Mouse (Mus musculus): ENCODE results near the gene Akap12. TPM values are rescaled to one million over a fixed set of nuclear protein-coding genes. Genes with fewer than 3 reads are reported as not detected.

Akap12 gene
- polyA plus RNA-seq, 1 experiment from 2014 or later: 4.9 TPM

DNA sequence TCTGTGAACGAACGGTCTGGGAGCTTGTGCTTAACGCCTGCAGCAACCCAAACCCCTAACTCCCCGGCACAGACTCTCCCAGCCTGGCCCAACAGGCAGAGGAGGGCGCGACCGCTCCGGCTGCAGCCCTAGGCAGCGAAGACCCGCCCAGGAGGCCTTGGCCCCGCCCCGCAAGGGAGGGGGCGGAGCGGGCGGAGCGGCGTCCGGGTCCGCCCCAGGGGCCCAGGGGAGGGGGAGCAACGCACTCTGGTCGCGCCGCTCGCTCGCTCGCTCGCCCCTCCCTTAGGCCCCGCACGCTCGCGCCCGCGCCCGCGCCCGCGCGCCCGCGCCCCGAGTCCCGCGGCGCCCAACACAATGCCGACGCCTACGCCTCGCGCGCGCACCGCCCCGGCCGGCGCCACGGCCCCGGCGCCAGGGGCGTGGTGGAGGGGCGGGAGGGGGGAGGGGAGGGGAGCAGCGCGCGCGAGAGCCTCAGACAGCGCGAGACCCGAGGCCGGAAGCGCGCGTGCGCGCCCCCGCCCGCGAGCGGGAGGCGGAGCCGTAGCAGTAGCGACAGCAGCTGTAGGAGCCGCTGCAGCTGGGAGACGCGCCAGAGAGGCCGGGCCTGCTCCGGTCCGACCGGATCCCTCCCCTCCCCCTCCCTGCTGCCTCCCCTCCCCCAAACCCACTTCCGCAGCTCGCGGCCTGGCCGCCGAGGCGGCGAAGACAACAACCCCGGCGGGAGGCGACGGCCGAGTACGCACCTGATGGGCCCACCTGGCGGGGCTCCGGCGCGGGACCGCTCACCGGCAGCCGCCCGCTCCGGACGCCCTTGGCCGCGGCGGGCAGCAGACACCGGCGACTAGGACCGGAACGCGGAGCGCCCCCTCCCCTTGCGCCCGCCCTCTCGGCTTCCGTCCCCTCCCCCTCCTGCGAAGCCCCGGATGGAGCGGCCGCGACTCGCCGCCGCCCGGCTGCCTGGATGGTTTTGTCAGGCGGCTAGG is 120.7 kb downstream of the Akap12 start:
- WGBS (ENCODE audit: insufficient replicate concordance): under 1% methylated on average over 90 of the region's 133 CpGs
- Histone ChIP-seq H3K4me2 (ENCODE audit: low read depth, low read length) (peak overlapping the region; percentile 98), H3K4me1 (ENCODE audit: control insufficient read depth, low read depth, low read length) (peaks cover 51% of the 10 kb centered on the region), H3K4me3 (ENCODE audit: low read depth, low read length) (peak overlapping the region; percentile 90), H3K36me3 (ENCODE audit: control insufficient read depth, insufficient read depth) (no peaks in the 10 kb centered on the region), H3K9me3 (replicated peaks; ENCODE audit: control insufficient read depth, low read length) (no peaks in the 10 kb centered on the region), H3K27me3 (ENCODE audit: control insufficient read depth, insufficient read depth, low read depth, low read length) (no peaks in the 10 kb centered on the region), H3K27ac (ENCODE audit: low read length) (peak overlapping the region; percentile 96), H3K9ac (ENCODE audit: low read depth, low read length) (peak overlapping the region; percentile 95)
- ATAC-seq (ENCODE audit: low read depth): peak; percentile 88

DNA sequence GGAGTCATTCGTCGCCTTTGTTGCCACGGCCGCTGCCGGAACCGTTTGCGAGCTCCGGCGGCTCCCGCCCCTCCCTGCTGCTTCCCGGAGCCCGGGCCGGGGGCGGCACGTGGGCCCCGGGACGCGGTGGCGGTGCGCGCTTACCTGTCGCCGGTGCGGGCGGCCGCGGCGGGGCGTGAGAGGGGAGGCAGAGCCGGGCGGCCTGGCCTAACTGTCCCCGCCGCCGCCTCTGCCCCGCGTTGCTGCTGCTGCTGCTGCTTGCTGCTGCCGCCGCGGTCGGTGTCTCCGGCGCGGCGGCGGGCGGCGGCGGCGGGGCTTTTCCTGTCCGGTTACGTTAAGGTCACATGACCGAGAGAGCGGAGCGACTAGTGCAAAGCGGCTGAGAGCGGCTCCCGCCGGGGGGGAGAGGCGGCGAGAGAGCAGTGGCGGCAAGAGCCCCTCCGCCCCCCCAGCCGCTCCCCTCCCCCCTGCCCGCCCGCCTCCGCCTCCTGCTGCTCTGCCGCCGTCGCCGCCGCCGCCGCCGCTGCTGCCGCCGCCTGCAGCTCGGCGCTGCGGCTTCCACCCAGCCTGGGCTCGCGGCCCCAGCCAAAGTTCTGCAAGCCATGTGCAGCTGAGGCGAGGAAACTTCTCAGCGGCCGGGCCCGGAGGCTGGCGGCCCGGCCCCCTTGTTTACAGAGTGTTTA is 121.7 kb downstream of the Akap12 start, which contains the start of gene Zbtb2:
Gene Zbtb2, minus strand, starts transcription at position 408 of the 683 bp plus-strand sequence.
- no peaks in the 10 kb centered on the region for H3K9me3 ChIP-seq (replicated peaks; ENCODE audit: control insufficient read depth, low read length)
- H3K36me3 ChIP-seq (ENCODE audit: control insufficient read depth, insufficient read depth): no peaks in the 10 kb centered on the region
- peak within 1 kb of the TSS; percentile 96 for H3K27ac ChIP-seq (ENCODE audit: low read length)
- no peaks in the 10 kb centered on the region for H3K27me3 ChIP-seq (ENCODE audit: control insufficient read depth, insufficient read depth, low read depth, low read length)
- whole genome bisulfite sequencing (ENCODE audit: insufficient replicate concordance): under 1% methylated on average over 38 of the region's 87 CpGs
- H3K4me3 ChIP-seq (ENCODE audit: low read depth, low read length): peak within 1 kb of the TSS; percentile 90
- peaks cover 51% of the 10 kb centered on the region for H3K4me1 ChIP-seq (ENCODE audit: control insufficient read depth, low read depth, low read length)
- ATAC-seq (ENCODE audit: low read depth): peak; percentile 0; the same call in 1 of the 2 replicates
- peak within 1 kb of the TSS; percentile 98 for H3K4me2 ChIP-seq (ENCODE audit: low read depth, low read length)
- peak within 1 kb of the TSS; percentile 95 for H3K9ac ChIP-seq (ENCODE audit: low read depth, low read length)

DNA sequence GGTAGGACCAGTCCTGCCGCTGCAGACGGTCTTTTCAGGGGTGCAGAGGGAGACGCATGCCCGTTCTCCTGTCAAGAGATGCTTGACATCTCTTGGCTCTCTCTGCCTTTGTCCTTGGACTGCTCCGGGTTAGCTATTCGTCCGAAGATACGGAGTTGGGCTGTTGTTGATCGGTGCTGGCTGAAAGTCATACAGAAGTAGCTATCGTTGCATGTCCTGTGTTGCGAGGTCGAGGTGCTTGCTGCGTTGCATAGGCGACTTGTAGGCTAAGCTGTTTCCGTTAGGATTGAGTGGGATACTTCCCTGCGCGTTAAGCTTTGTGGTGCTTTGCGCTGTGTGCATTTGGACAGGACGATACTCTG is 122.2 kb downstream of the Akap12 start:
- H3K9me3 ChIP-seq (replicated peaks; ENCODE audit: control insufficient read depth, low read length): no peaks in the 10 kb centered on the region
- peak overlapping the region; percentile 95 for H3K9ac ChIP-seq (ENCODE audit: low read depth, low read length)
- WGBS (ENCODE audit: insufficient replicate concordance): under 1% methylated on average over 19 of the region's 19 CpGs
- peak overlapping the region; percentile 96 for H3K27ac ChIP-seq (ENCODE audit: low read length)
- ATAC-seq (ENCODE audit: low read depth): no peak
- peak overlapping the region; percentile 90 for H3K4me3 ChIP-seq (ENCODE audit: low read depth, low read length)
- peaks cover 47% of the 10 kb centered on the region for H3K4me1 ChIP-seq (ENCODE audit: control insufficient read depth, low read depth, low read length)
- no peaks in the 10 kb centered on the region for H3K27me3 ChIP-seq (ENCODE audit: control insufficient read depth, insufficient read depth, low read depth, low read length)
- peak overlapping the region; percentile 98 for H3K4me2 ChIP-seq (ENCODE audit: low read depth, low read length)
- H3K36me3 ChIP-seq (ENCODE audit: control insufficient read depth, insufficient read depth): no peaks in the 10 kb centered on the region

DNA sequence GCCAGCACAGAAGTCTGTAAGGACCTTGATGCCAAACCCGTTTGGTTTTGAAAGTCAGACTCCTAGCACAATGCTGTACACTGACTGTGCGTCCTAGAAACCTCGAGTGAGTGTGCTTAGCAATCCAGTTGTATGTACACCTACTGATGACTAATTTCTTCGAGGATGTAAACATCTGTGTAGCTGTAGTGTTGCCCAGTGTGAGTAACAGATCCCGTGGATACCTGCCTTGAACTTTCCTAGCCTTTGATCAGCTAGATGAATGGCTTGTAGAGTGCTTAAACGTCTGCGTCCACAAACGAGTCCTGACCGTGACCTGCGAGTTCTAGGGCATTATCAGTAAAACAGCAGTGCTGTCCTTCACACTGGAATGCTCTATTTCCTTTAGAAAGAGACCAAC is 122.9 kb downstream of the Akap12 start:
- H3K4me2 ChIP-seq (ENCODE audit: low read depth, low read length): peak overlapping the region; percentile 98
- ATAC-seq (ENCODE audit: low read depth): no peak
- peak overlapping the region; percentile 95 for H3K9ac ChIP-seq (ENCODE audit: low read depth, low read length)
- H3K4me1 ChIP-seq (ENCODE audit: control insufficient read depth, low read depth, low read length): peaks cover 47% of the 10 kb centered on the region
- H3K27ac ChIP-seq (ENCODE audit: low read length): no peak overlapping the region
- no peaks in the 10 kb centered on the region for H3K27me3 ChIP-seq (ENCODE audit: control insufficient read depth, insufficient read depth, low read depth, low read length)
- H3K9me3 ChIP-seq (replicated peaks; ENCODE audit: control insufficient read depth, low read length): no peaks in the 10 kb centered on the region
- 15% methylated on average over 10 of the region's 10 CpGs for WGBS (ENCODE audit: insufficient replicate concordance)
- H3K36me3 ChIP-seq (ENCODE audit: control insufficient read depth, insufficient read depth): no peaks in the 10 kb centered on the region
- H3K4me3 ChIP-seq (ENCODE audit: low read depth, low read length): peak overlapping the region; percentile 90

GRCm38 (mm10) chr10:4389461-4390112 is 123.4 kb downstream of the Akap12 start:
- Histone ChIP-seq H3K4me1 (ENCODE audit: control insufficient read depth, low read depth, low read length) (peaks cover 46% of the 10 kb centered on the region), H3K9me3 (replicated peaks; ENCODE audit: control insufficient read depth, low read length) (no peaks in the 10 kb centered on the region), H3K27me3 (ENCODE audit: control insufficient read depth, insufficient read depth, low read depth, low read length) (no peaks in the 10 kb centered on the region), H3K27ac (ENCODE audit: low read length) (no peak overlapping the region), H3K36me3 (ENCODE audit: control insufficient read depth, insufficient read depth) (no peaks in the 10 kb centered on the region), H3K4me2 (ENCODE audit: low read depth, low read length) (peak overlapping the region; percentile 98), H3K9ac (ENCODE audit: low read depth, low read length) (no peak overlapping the region), H3K4me3 (ENCODE audit: low read depth, low read length) (peak overlapping the region; percentile 90)
- ATAC-seq (ENCODE audit: low read depth): no peak
- 64% methylated on average over 5 of the region's 5 CpGs for WGBS (ENCODE audit: insufficient replicate concordance)

DNA sequence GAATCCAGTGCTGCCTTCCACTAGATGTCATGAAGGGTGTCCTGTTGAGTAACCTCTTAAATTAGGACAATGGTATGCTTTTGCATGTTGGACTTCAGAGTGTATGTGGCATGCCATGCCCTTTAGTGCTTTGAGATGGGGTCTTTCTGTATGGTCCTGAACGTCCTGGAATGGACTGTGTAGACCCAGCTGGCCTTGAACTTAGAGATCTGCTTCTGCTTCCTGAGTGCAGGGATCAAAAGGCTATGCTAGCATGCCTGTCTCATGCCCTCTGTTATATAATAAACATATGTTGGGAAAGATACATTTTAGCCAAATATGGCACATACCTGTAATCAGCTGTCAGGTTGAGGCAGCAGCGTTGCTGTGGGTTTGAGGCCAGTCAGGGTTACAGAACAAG is 124.4 kb downstream of the Akap12 start:
- no peak for ATAC-seq (ENCODE audit: low read depth)
- Histone ChIP-seq H3K4me2 (ENCODE audit: low read depth, low read length) (no peak overlapping the region), H3K27ac (ENCODE audit: low read length) (no peak overlapping the region), H3K36me3 (ENCODE audit: control insufficient read depth, insufficient read depth) (no peaks in the 10 kb centered on the region), H3K9ac (ENCODE audit: low read depth, low read length) (no peak overlapping the region), H3K27me3 (ENCODE audit: control insufficient read depth, insufficient read depth, low read depth, low read length) (no peaks in the 10 kb centered on the region), H3K4me1 (ENCODE audit: control insufficient read depth, low read depth, low read length) (peaks cover 40% of the 10 kb centered on the region), H3K4me3 (ENCODE audit: low read depth, low read length) (no peak overlapping the region), H3K9me3 (replicated peaks; ENCODE audit: control insufficient read depth, low read length) (no peaks in the 10 kb centered on the region)
- 48% methylated on average over 2 of the region's 2 CpGs for WGBS (ENCODE audit: insufficient replicate concordance)

- H3K27ac ChIP-seq (ENCODE audit: low read length): no peak overlapping the region
- no peak overlapping the region for H3K9ac ChIP-seq (ENCODE audit: low read depth, low read length)
- H3K4me1 ChIP-seq (ENCODE audit: control insufficient read depth, low read depth, low read length): peaks cover 35% of the 10 kb centered on the region
- no peak for ATAC-seq (ENCODE audit: low read depth)
- WGBS (ENCODE audit: insufficient replicate concordance): 71% methylated on average over 5 of the region's 5 CpGs
- H3K36me3 ChIP-seq (ENCODE audit: control insufficient read depth, insufficient read depth): no peaks in the 10 kb centered on the region
- no peak overlapping the region for H3K4me2 ChIP-seq (ENCODE audit: low read depth, low read length)
- no peaks in the 10 kb centered on the region for H3K9me3 ChIP-seq (replicated peaks; ENCODE audit: control insufficient read depth, low read length)
- H3K27me3 ChIP-seq (ENCODE audit: control insufficient read depth, insufficient read depth, low read depth, low read length): no peaks in the 10 kb centered on the region
- H3K4me3 ChIP-seq (ENCODE audit: low read depth, low read length): no peak overlapping the region
Observed at GRCm38 (mm10) chr10:4391076-4391475, 124.9 kb downstream of the Akap12 start.

DNA sequence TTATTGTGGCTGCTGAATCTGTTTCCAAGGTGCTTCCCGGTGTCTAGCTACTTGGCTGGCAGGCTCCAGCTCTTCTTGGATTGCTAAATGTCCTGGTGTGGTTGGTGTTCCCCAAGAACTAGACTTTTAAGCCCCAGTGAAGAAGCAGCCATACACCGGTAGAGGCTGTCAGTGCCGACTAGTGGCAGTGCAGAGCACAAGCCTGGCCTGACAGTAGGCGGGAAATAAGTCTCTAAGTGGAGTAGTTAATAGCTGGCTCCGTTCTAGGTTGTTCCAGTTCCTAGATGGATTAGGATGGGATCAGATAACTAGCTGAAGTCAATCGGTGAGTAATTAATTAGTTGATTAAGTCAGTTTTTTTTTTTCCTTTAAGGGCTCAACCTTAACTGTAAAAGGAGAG is 125.7 kb downstream of the Akap12 start:
- Histone ChIP-seq H3K9ac (ENCODE audit: low read depth, low read length) (no peak overlapping the region), H3K27me3 (ENCODE audit: control insufficient read depth, insufficient read depth, low read depth, low read length) (no peaks in the 10 kb centered on the region), H3K36me3 (ENCODE audit: control insufficient read depth, insufficient read depth) (no peaks in the 10 kb centered on the region), H3K4me2 (ENCODE audit: low read depth, low read length) (no peak overlapping the region), H3K9me3 (replicated peaks; ENCODE audit: control insufficient read depth, low read length) (no peaks in the 10 kb centered on the region), H3K27ac (ENCODE audit: low read length) (no peak overlapping the region), H3K4me1 (ENCODE audit: control insufficient read depth, low read depth, low read length) (peaks cover 33% of the 10 kb centered on the region), H3K4me3 (ENCODE audit: low read depth, low read length) (no peak overlapping the region)
- 46% methylated on average over 6 of the region's 6 CpGs for WGBS (ENCODE audit: insufficient replicate concordance)
- ATAC-seq (ENCODE audit: low read depth): no peak

All from liver, embryonic 16.5 days (tissue).